In genomic region chr9:24777176-24777895, GRCm38 (mm10) we compare ENCODE assay signal across 12 mouse cellular contexts. TPM values are rescaled to one million over a fixed set of nuclear protein-coding genes. Genes with fewer than 3 reads are reported as not detected.
DNase-seq lines count a peak whose midpoint lies in the region; ATAC-seq lines count a peak whose summit lies in the region.
"Had no signal": no experiment of that assay in that cellular context is flagged by ENCODE, and none has a peak within 500 bp of the region (broad histone marks: within the 10 kb centered on the region; RNA-seq: fewer than 3 reads in every experiment).

No protein-coding gene starts in this region.

- DNase-seq in kidney, adult 18-20 months, result no peak
- peak; percentile 10 for DNase-seq in R1 (ENCODE audit: low read depth, low spot score)
- no peak for DNase-seq in right cerebral cortex, postnatal 36 days (ENCODE audit: low spot score in 2 of 2)
- no peak for DNase-seq in layer of hippocampus, postnatal 36 days
- no peak for DNase-seq in lung, postnatal 25 days (ENCODE audit: low spot score)
- DNase-seq: cerebellum, adult 9-10 months had no signal

- H3K9ac ChIP-seq in kidney, embryonic 15.5 days, result no peak overlapping the region
- no peak overlapping the region for H3K9ac ChIP-seq in embryonic facial prominence, embryonic 15.5 days
- H3K9ac ChIP-seq in limb, embryonic 13.5 days, result no peak overlapping the region

- no peak for ATAC-seq in kidney, embryonic 15.5 days (replicated peaks; ENCODE audit: low FRiP score)
- ATAC-seq in embryonic facial prominence, embryonic 15.5 days (ENCODE audit: insufficient number of reproducible peaks, low FRiP score, low TSS enrichment, low read depth), result no peak
- no peak for ATAC-seq in limb, embryonic 13.5 days (ENCODE audit: low FRiP score, low read depth)
- ATAC-seq: lung, postnatal 0 days had no signal

- 0 out of 2 replicates have a peak overlapping the region, but pooled peaks have one; percentile 9 for H3K4me2 ChIP-seq in kidney, embryonic 15.5 days
- peak overlapping the region; percentile 8; the same call in 1 of the 2 replicates for H3K4me2 ChIP-seq in embryonic facial prominence, embryonic 15.5 days (replicated peaks)
- peak overlapping the region; percentile 21 for H3K4me2 ChIP-seq in limb, embryonic 13.5 days (replicated peaks)

- H3K4me3 ChIP-seq in kidney, embryonic 15.5 days (replicated peaks), result no peak overlapping the region
- H3K4me3 ChIP-seq in embryonic facial prominence, embryonic 15.5 days (replicated peaks), result 0 out of 2 replicates have a peak overlapping the region, but pooled peaks have one; percentile 12
- peak overlapping the region; percentile 17 for H3K4me3 ChIP-seq in limb, embryonic 13.5 days

- H3K36me3 ChIP-seq in kidney, embryonic 15.5 days, result no peaks in the 10 kb centered on the region
- H3K36me3 ChIP-seq in embryonic facial prominence, embryonic 15.5 days, result no peaks in the 10 kb centered on the region
- no peaks in the 10 kb centered on the region for H3K36me3 ChIP-seq in limb, embryonic 13.5 days

- H3K27ac ChIP-seq in kidney, embryonic 15.5 days, result no peak overlapping the region
- no peak overlapping the region for H3K27ac ChIP-seq in embryonic facial prominence, embryonic 15.5 days (replicated peaks)
- no peak overlapping the region for H3K27ac ChIP-seq in limb, embryonic 13.5 days

- 1% methylated on average over 37 of the region's 37 CpGs for WGBS in kidney, embryonic 15.5 days
- WGBS in embryonic facial prominence, embryonic 15.5 days, result under 1% methylated on average over 37 of the region's 37 CpGs
- under 1% methylated on average over 37 of the region's 37 CpGs for WGBS in limb, embryonic 13.5 days

- H3K27me3 ChIP-seq in kidney, embryonic 15.5 days, result peaks cover 99% of the 10 kb centered on the region
- H3K27me3 ChIP-seq in embryonic facial prominence, embryonic 15.5 days, result peaks cover 98% of the 10 kb centered on the region
- peaks cover 99% of the 10 kb centered on the region for H3K27me3 ChIP-seq in limb, embryonic 13.5 days

- no peaks in the 10 kb centered on the region for H3K9me3 ChIP-seq in kidney, embryonic 15.5 days (replicated peaks)
- H3K9me3 ChIP-seq in embryonic facial prominence, embryonic 15.5 days (replicated peaks), result no peaks in the 10 kb centered on the region
- H3K9me3 ChIP-seq in limb, embryonic 13.5 days, result no peaks in the 10 kb centered on the region

- peaks cover 31% of the 10 kb centered on the region for H3K4me1 ChIP-seq in kidney, embryonic 15.5 days
- peaks cover 28% of the 10 kb centered on the region for H3K4me1 ChIP-seq in embryonic facial prominence, embryonic 15.5 days
- peaks cover 32% of the 10 kb centered on the region for H3K4me1 ChIP-seq in limb, embryonic 13.5 days

RNA-seq across cellular contexts. Expression of gene Tbx20, which starts 3.2 kb away (rescaled TPM):
- 0.09 and 0.78 TPM in 2 replicates for polyA plus RNA-seq in kidney, embryonic 15.5 days (2015; fragmentation: Nextera tagmentation; extraction: Ambion mirVana)
- polyA plus RNA-seq in embryonic facial prominence, embryonic 15.5 days (2015; fragmentation: Nextera tagmentation; extraction: Ambion mirVana), result 0.14 TPM in 1 of 2 replicates, not detected in the other
- not detected in 2 replicates for polyA plus RNA-seq in limb, embryonic 13.5 days (2015; fragmentation: Nextera tagmentation; extraction: Ambion mirVana)
- total RNA-seq in layer of hippocampus, postnatal 36 days (2021), result not detected
- total RNA-seq: hematopoietic stem cell, adult 5-6 weeks had no signal
- polyA plus RNA-seq: spleen, adult 2 months had no signal
